In genomic region chr7:100482046-100482445, GRCm38 (mm10) we compare ENCODE assay signal across 21 mouse cellular contexts. TPM values are rescaled to one million over a fixed set of nuclear protein-coding genes. Genes with fewer than 3 reads are reported as not detected.
"Had no signal": no experiment of that assay in that cellular context is flagged by ENCODE, and none has a peak within 500 bp of the region (broad histone marks: within the 10 kb centered on the region; RNA-seq: fewer than 3 reads in every experiment).

No protein-coding gene starts in this region.

RNA-seq across cellular contexts. Expression of gene Ucp3, which starts 9.3 kb away (rescaled TPM):
- total RNA-seq: common myeloid progenitor, adult 5-6 weeks; granulocyte monocyte progenitor cell, adult 5-6 weeks had no signal
- polyA plus RNA-seq: embryonic facial prominence, embryonic 11.5 days; embryonic facial prominence, embryonic 12.5 days; embryonic facial prominence, embryonic 13.5 days; erythroblast, embryonic 14.5 days; forebrain, embryonic 10.5 days; forebrain, embryonic 11.5 days; forebrain, embryonic 12.5 days; forebrain, embryonic 13.5 days; forebrain, embryonic 14.5 days; forebrain, embryonic 15.5 days; forebrain, embryonic 16.5 days; forebrain, postnatal 0 days had no signal

RNA-seq across cellular contexts. Expression of gene Dnajb13, which starts 32.7 kb away (rescaled TPM):
- total RNA-seq: gastrocnemius, adult 18-20 months; gastrocnemius, adult 2 months; gastrocnemius, postnatal 10 days; gastrocnemius, postnatal 14 days; gastrocnemius, postnatal 25 days; gastrocnemius, postnatal 36 days; granulocyte monocyte progenitor cell, adult 5-6 weeks; heart, adult 2 months had no signal
- polyA plus RNA-seq: erythroblast, embryonic 14.5 days had no signal
